Mouse (Mus musculus): Measurements from ENCODE around the gene Prkaca. TPM values are rescaled to one million over a fixed set of nuclear protein-coding genes. Genes with fewer than 3 reads are reported as not detected.
"Not testable (repeated sequence)": the region's sequence is repeated elsewhere in the genome, so short reads cannot be mapped to it uniquely, and the experiment has no call there.

Prkaca gene
- total RNA-seq, 2 experiments from 2014 or later: 389 to 405 TPM

GRCm38 (mm10) chr8:83976101-83976630 is 3.4 kb downstream of the Prkaca start:
- DNase-seq: no peak

DNA sequence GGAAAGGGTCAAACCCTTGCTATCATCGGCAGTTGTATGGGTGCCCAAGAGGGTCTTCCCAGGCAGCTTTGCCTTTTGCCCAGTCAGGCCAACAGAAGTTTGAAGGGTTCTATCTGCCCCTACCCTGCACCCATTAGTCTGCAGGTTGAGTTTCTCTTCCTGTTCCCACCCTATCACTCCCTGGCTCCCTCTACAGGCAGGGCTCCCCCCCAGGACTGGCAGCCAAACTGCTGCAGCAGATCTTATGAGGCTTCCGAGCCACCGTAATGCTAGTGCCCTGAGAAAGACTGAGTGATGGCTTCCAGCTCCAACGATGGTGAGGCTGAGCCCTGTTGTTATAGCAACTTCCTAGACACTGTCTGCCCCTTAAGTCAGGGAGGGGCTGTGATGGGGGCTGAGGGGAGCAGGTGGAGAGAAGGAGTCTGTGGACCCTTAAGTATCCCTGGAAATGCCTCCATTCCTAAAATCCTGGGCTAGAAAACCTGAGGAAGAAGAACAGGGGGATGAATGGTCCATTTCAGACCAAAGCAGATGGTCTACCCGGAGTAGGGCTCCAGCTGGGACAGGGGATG is 4.1 kb downstream of the Prkaca start:
- DNase-seq: peak; percentile 39

- DNase-seq: no peak
These were observed 4.9 kb downstream of the Prkaca start for GRCm38 (mm10) chr8:83977646-83978045.

DNA sequence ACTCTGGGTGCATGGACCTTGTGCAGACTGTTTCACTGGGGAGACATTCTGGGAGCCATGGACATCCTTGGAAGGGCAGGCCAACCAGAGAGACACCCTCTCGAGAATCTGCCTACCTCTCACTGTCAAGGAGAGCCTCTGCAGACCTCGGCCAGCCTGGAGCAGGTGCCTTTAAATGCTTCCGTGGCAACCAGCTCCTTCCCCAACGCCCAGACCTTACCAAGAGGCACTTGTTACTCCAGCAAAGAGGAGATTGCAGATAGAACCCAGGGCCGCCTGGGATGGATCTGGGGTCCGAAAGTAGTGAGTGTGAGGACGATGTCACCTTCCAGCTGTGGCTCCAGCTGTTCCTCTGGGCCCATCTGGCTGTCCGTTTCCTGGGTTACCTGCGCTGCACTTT is 5.4 kb downstream of the Prkaca start:
- no peak for DNase-seq

DNA sequence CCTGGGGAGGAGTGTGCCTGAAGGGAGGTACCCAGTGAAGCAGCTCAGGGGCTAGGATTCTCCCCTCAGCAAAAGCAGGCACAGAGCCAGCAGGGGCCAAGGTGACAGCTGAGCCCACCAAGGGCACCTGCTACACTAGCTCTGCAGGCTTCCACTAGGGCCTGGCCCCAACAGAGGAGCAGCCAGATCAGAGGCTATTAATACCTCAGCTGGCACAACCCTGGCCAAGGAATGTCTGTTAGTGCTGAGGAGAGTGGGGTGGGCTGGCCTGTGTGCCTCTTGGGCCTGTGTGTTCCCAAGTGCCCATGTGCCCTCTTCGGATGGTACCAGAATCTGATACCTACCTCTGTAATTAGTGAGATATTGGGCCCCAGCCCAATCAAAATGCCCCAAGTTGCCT is 7.5 kb downstream of the Prkaca start:
- peak; percentile 84 for DNase-seq

- DNase-seq: peak; percentile 88
These were observed 8.1 kb downstream of the Prkaca start for GRCm38 (mm10) chr8:83980845-83981244.

DNA sequence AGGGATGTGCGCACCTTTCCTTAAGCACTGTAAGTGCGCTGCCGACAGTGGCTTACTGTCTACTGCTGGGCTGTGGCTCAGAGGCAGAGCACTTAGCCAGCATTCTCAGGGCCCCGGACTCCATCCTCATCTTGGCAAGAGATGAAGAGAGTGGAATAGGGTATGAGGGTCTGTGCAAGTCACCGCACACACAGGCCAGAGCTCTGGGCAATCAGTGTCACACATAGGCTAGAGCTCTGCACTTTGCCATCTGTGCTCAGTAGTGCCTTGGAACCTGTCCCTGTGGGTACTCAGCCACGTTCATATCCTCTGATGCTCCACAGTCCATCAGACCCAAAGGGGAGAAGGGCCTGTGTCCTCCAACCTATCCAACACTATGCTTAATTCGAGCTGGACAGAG is 8.7 kb downstream of the Prkaca start:
- no peak for DNase-seq

- no peak for DNase-seq
These were observed 9.7 kb downstream of the Prkaca start for GRCm38 (mm10) chr8:83982449-83982848.

DNA sequence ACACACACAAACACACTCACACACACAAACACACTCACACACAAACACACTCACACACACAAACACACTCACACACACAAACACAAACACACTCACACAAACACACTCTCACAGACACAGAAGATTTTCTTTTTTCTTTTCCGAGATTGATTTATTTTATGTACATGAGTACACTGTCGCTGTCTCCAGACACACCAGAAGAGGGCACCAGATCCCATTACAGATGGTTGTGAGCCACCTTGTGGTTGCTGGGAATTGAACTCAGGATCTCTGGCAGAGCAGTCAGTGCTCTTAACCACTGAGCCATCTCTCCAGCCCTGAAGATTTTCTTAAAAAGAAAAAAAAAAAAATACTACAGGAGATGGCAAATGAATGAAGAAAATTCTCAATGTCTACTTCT is 10.4 kb downstream of the Prkaca start:
- not testable (repeated sequence) for DNase-seq

- no peak for DNase-seq
These were observed 16.4 kb downstream of the Prkaca start for GRCm38 (mm10) chr8:83989243-83989642.

GRCm38 (mm10) chr8:83990170-83990569 is 17.4 kb downstream of the Prkaca start:
- no peak for DNase-seq

- DNase-seq: no peak
These were observed 19.7 kb downstream of the Prkaca start for GRCm38 (mm10) chr8:83992488-83992887.

DNA sequence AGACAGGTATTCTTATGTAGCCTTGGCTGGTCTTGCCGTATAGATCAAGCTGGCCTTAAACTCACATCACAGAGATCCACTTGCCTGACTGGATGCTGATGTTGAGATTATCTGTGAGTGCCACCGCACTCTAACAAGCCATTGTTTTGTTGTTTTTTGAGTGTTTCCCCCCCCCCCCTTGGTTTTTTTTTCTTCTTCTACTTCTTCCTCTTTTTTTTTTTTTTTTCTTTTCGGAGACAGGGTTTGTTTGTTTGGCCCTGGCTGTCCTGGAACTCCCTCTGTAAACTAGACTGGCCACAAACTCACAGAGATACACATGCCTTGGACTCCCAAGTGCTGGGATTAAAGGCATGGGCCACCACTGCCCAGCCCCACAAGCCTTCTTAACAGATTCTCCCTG is 21.2 kb downstream of the Prkaca start:
- no peak for DNase-seq

GRCm38 (mm10) chr8:83995973-83996372 is 23.2 kb downstream of the Prkaca start:
- no peak for DNase-seq

GRCm38 (mm10) chr8:83996567-83997505 is 24.0 kb downstream of the Prkaca start:
- DNase-seq: peak; percentile 91

- DNase-seq: peak; percentile 65
These were observed 24.8 kb downstream of the Prkaca start, which contains the start of gene Samd1 for GRCm38 (mm10) chr8:83997511-83998141. Gene Samd1 (plus strand): TSS chr8:83997672.

- DNase-seq: peak; percentile 64
These were observed 25.7 kb downstream of the Prkaca start for GRCm38 (mm10) chr8:83998231-83999056.

DNA sequence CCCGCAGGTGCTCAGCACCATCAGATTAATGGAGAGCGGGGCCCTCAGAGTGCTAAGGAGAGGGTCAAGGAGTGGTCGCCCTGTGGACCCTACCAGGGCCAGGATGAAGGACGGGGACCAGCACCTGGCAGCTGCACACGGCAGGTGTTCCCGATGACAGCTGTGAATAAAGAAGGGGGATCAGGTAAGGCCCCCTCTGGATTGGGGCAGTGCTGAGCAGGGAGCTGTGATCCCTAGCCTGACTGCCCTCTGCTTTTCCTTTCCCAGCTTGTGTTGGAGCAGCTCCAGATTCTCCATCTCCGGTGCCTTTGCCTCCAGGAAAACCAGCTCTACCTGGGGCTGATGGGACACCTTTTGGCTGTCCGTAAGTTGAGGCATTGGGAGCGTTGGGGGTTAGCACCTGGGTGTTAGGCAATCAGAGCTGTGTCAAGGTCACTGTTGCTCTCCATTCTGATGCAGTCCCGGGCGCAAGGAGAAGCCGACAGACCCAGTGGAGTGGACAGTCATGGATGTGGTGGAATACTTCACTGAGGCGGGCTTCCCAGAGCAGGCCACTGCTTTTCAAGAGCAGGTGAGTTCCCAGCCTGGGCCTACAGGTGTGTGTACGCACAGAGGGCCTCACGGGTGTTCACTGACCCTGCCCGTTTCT is 26.4 kb downstream of the Prkaca start:
- DNase-seq: no peak

DNA sequence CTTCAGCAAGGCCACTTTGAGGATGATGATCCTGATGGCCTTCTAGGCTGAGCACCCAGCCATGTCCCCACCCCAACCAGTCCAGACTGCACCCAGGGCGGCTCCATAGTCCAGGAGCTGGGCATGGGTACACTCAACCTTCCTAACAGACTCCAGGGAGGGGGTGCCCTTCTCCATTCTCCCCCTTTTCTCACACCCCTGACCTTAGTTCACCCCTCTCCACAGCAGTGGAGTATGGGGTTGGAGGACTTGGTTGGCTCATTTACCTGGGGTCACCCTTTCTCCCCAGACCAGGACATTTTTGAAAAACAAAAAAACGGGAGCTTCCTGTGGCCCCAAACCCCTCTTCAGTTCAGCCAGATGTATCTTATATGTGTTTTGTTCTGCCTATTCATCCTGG is 27.0 kb downstream of the Prkaca start:
- DNase-seq: no peak

GRCm38 (mm10) chr8:84001281-84002000 is 28.6 kb downstream of the Prkaca start, which contains the start of gene 1700067K01Rik:
Gene 1700067K01Rik (plus strand): TSS chr8:84001502.
- no peak for DNase-seq

Data from heart, postnatal 4 days (tissue).